Mouse (Mus musculus): Measurements from ENCODE around the gene Mlxip. TPM values are rescaled to one million over a fixed set of nuclear protein-coding genes. Genes with fewer than 3 reads are reported as not detected.

Mlxip gene
- polyA plus RNA-seq, 1 experiment from 2014 or later = 10.5 TPM

GRCm38 (mm10) chr5:123489112-123489785 is 94.7 kb downstream of the Mlxip start, which contains the start of the genes Lrrc43 and Il31:
Lrrc43 (plus strand) TSS chr5:123489305.
Il31 (minus strand) TSS chr5:123489489.
- Histone ChIP-seq H3K27me3 (ENCODE audit: control insufficient read depth, insufficient read depth, low read length) (no peaks in the 10 kb centered on the region), H3K9me3 (ENCODE audit: control insufficient read depth, low read length) (no peaks in the 10 kb centered on the region), H3K9ac (ENCODE audit: low read length) (no peak within 1 kb of the TSS), H3K27ac (replicated peaks) (no peak within 1 kb of the TSS), H3K4me1 (replicated peaks; ENCODE audit: control insufficient read depth, insufficient read depth) (no peaks in the 10 kb centered on the region), H3K36me3 (ENCODE audit: control insufficient read depth, insufficient read depth, low read length) (no peaks in the 10 kb centered on the region; the same call in 1 of the 2 replicates), H3K4me2 (replicated peaks; ENCODE audit: low read depth) (no peak within 1 kb of the TSS; the same call in 1 of the 2 replicates), H3K4me3 (ENCODE audit: low read depth, low read length) (no peak within 1 kb of the TSS)
- 8% methylated on average over 25 of the region's 25 CpGs for WGBS
- no peak for DNase-seq (ENCODE audit: low spot score)
- peak; percentile 38; the same call in 1 of the 2 replicates for ATAC-seq (ENCODE audit: low FRiP score, low TSS enrichment)
- no peak for TF ChIP-seq EP300 (optimal IDR thresholded peaks at IDR 0.05)
- TF ChIP-seq CTCF (IDR thresholded peaks at IDR 0.05; ENCODE audit: low read depth) = no peak

- no peaks in the 10 kb centered on the region for H3K27me3 ChIP-seq (ENCODE audit: control insufficient read depth, insufficient read depth, low read length)
- no peak overlapping the region for H3K4me2 ChIP-seq (replicated peaks; ENCODE audit: low read depth)
- no peak for TF ChIP-seq CTCF (IDR thresholded peaks at IDR 0.05; ENCODE audit: low read depth)
- TF ChIP-seq EP300 (optimal IDR thresholded peaks at IDR 0.05) = no peak
- 54% methylated on average over 9 of the region's 9 CpGs for WGBS
- H3K4me3 ChIP-seq (ENCODE audit: low read depth, low read length) = no peak overlapping the region
- ATAC-seq (ENCODE audit: low FRiP score, low TSS enrichment) (0 out of 2 replicates have a peak, but pooled peaks have one; percentile 12), DNase-seq (ENCODE audit: low spot score) (no peak)
- no peaks in the 10 kb centered on the region; the same call in 1 of the 2 replicates for H3K36me3 ChIP-seq (ENCODE audit: control insufficient read depth, insufficient read depth, low read length)
- H3K9ac ChIP-seq (ENCODE audit: low read length) = no peak overlapping the region
- no peaks in the 10 kb centered on the region for H3K9me3 ChIP-seq (ENCODE audit: control insufficient read depth, low read length)
- H3K27ac ChIP-seq (replicated peaks) = no peak overlapping the region
- H3K4me1 ChIP-seq (replicated peaks; ENCODE audit: control insufficient read depth, insufficient read depth) = no peaks in the 10 kb centered on the region
These were observed 95.3 kb downstream of the Mlxip start for GRCm38 (mm10) chr5:123489935-123490334.

GRCm38 (mm10) chr5:123499717-123500116 is 105.1 kb downstream of the Mlxip start:
- no peaks in the 10 kb centered on the region for H3K9me3 ChIP-seq (ENCODE audit: control insufficient read depth, low read length)
- no peak for DNase-seq (ENCODE audit: low spot score)
- WGBS = 58% methylated on average over 4 of the region's 4 CpGs
- no peak overlapping the region for H3K9ac ChIP-seq (ENCODE audit: low read length)
- ATAC-seq (ENCODE audit: low FRiP score, low TSS enrichment) = no peak
- no peaks in the 10 kb centered on the region for H3K36me3 ChIP-seq (ENCODE audit: control insufficient read depth, insufficient read depth, low read length)
- H3K4me3 ChIP-seq (ENCODE audit: low read depth, low read length) = no peak overlapping the region
- peak; percentile 74 for TF ChIP-seq CTCF (IDR thresholded peaks at IDR 0.05; ENCODE audit: low read depth)
- no peak for TF ChIP-seq EP300 (optimal IDR thresholded peaks at IDR 0.05)
- no peaks in the 10 kb centered on the region for H3K27me3 ChIP-seq (ENCODE audit: control insufficient read depth, insufficient read depth, low read length)
- 0 out of 2 replicates have a peak, but pooled peaks cover 4% of the 10 kb centered on the region for H3K4me1 ChIP-seq (replicated peaks; ENCODE audit: control insufficient read depth, insufficient read depth)
- H3K27ac ChIP-seq (replicated peaks) = no peak overlapping the region
- H3K4me2 ChIP-seq (replicated peaks; ENCODE audit: low read depth) = no peak overlapping the region

- Histone ChIP-seq H3K4me3 (ENCODE audit: low read depth, low read length) (no peak overlapping the region), H3K27me3 (ENCODE audit: control insufficient read depth, insufficient read depth, low read length) (no peaks in the 10 kb centered on the region), H3K9me3 (ENCODE audit: control insufficient read depth, low read length) (no peaks in the 10 kb centered on the region), H3K9ac (ENCODE audit: low read length) (no peak overlapping the region), H3K4me1 (replicated peaks; ENCODE audit: control insufficient read depth, insufficient read depth) (0 out of 2 replicates have a peak, but pooled peaks cover 4% of the 10 kb centered on the region), H3K36me3 (ENCODE audit: control insufficient read depth, insufficient read depth, low read length) (no peaks in the 10 kb centered on the region), H3K27ac (replicated peaks) (no peak overlapping the region), H3K4me2 (replicated peaks; ENCODE audit: low read depth) (no peak overlapping the region)
- TF ChIP-seq EP300 (optimal IDR thresholded peaks at IDR 0.05) (no peak), CTCF (IDR thresholded peaks at IDR 0.05; ENCODE audit: low read depth) (no peak)
- no peak for DNase-seq (ENCODE audit: low spot score)
- ATAC-seq (ENCODE audit: low FRiP score, low TSS enrichment) = no peak
- 43% methylated on average over 4 of the region's 4 CpGs for WGBS
These were observed 107.4 kb downstream of the Mlxip start for GRCm38 (mm10) chr5:123501973-123502372.

Other genes with a start within 250 kb of the Mlxip start
- 48.6 and 51.4 TPM in 2 replicates for gene Psmd9, start 225.4 kb upstream of the Mlxip start, polyA plus RNA-seq (2015; fragmentation: Nextera tagmentation; extraction: Ambion mirVana)
- gene Hpd, start 212.1 kb upstream of the Mlxip start, polyA plus RNA-seq (2015; fragmentation: Nextera tagmentation; extraction: Ambion mirVana) = 0.69 and 0.99 TPM in 2 replicates
- gene Wdr66, start 142.7 kb upstream of the Mlxip start, polyA plus RNA-seq (2015; fragmentation: Nextera tagmentation; extraction: Ambion mirVana) = 0.22 and 0.30 TPM in 2 replicates
- gene Bcl7a, start 51.0 kb upstream of the Mlxip start, polyA plus RNA-seq (2015; fragmentation: Nextera tagmentation; extraction: Ambion mirVana) = 5.9 and 6.4 TPM in 2 replicates
- not detected in 2 replicates for gene Lrrc43, start 94.5 kb downstream of the Mlxip start, polyA plus RNA-seq (2015; fragmentation: Nextera tagmentation; extraction: Ambion mirVana)
- not detected in 2 replicates for gene Il31, start 94.7 kb downstream of the Mlxip start, polyA plus RNA-seq (2015; fragmentation: Nextera tagmentation; extraction: Ambion mirVana)
- 0.13 TPM in 2 replicates for gene B3gnt4, start 115.7 kb downstream of the Mlxip start, polyA plus RNA-seq (2015; fragmentation: Nextera tagmentation; extraction: Ambion mirVana)
- gene Diablo, start 129.4 kb downstream of the Mlxip start, polyA plus RNA-seq (2015; fragmentation: Nextera tagmentation; extraction: Ambion mirVana) = 70.6 and 70.8 TPM in 2 replicates
- gene Gm49027, start 130.7 kb downstream of the Mlxip start, polyA plus RNA-seq (2015; fragmentation: Nextera tagmentation; extraction: Ambion mirVana) = 5.6 and 7.0 TPM in 2 replicates
- gene Vps33a, start 178.2 kb downstream of the Mlxip start, polyA plus RNA-seq (2015; fragmentation: Nextera tagmentation; extraction: Ambion mirVana) = 12.1 and 14.6 TPM in 2 replicates

Data from stomach, postnatal 0 days (tissue).